Mouse (Mus musculus) heart, postnatal 0 days (tissue): ENCODE data around the gene Fbxo27. TPM values are rescaled to one million over a fixed set of nuclear protein-coding genes. Genes with fewer than 3 reads are reported as not detected.
A peak's percentile ranks its signal among the peaks of the same experiment; 100 is the strongest.

Source experiments
- ATAC-seq: fragments of 200-750 bp; cut with Nextera tagmentation; 2 replicates; pipeline ENCODE4 v1.8.0; 2017; ENCODE audit warnings: low read depth, moderate number of reproducible peaks, moderate library complexity; ENCODE audit not compliant: insufficient read depth
- DNase-seq: peaks from one replicate; pipeline ENCODE4 v3.0.0-alpha.2; 2016; ENCODE audit warnings: low spot score
- H3K27ac ChIP-seq: fragments of 300-500 bp; sonication (generic); 2 replicates; pipeline ENCODE4 v1.5.1; 2014; ENCODE audit warnings: low read depth, mild to moderate bottlenecking
- H3K27me3 ChIP-seq: fragments of 300-500 bp; sonication (generic); 2 replicates; pipeline ENCODE4 v1.6.1; 2014; ENCODE audit warnings: low read length, mixed read lengths; ENCODE audit not compliant: control insufficient read depth, insufficient read depth
- H3K36me3 ChIP-seq: fragments of 300-500 bp; sonication (generic); replicated peaks from 2 replicates; pipeline ENCODE4 v1.6.1; 2014; ENCODE audit warnings: low read length, mixed read lengths; ENCODE audit not compliant: control insufficient read depth, insufficient read depth
- H3K4me1 ChIP-seq: fragments of 300-500 bp; sonication (generic); 2 replicates; pipeline ENCODE4 v1.6.1; 2014; ENCODE audit warnings: antibody characterized with exemption; ENCODE audit not compliant: control insufficient read depth, insufficient read depth
- H3K4me2 ChIP-seq: fragments of 300-500 bp; sonication (generic); 2 replicates; pipeline ENCODE4 v1.6.1; 2014; ENCODE audit warnings: low read depth, mild to moderate bottlenecking, low read length, moderate library complexity
- H3K4me3 ChIP-seq: fragments of 300-500 bp; sonication (generic); 2 replicates; pipeline ENCODE4 v1.5.1; 2014; ENCODE audit warnings: low read depth, low read length
- H3K9ac ChIP-seq: fragments of 300-500 bp; sonication (generic); replicated peaks from 2 replicates; pipeline ENCODE4 v1.6.1; 2014; ENCODE audit warnings: low read depth, low read length, mixed read lengths
- H3K9me3 ChIP-seq: fragments of 300-500 bp; sonication (generic); replicated peaks from 2 replicates; pipeline ENCODE4 v1.6.1; 2016; ENCODE audit warnings: low read length; ENCODE audit not compliant: control insufficient read depth
- CTCF ChIP-seq: IDR thresholded peaks from 2 replicates; pipeline ENCODE4 v1.5.1; 2016; ENCODE audit warnings: antibody characterized with exemption, control low read depth, low read depth
- EP300 ChIP-seq: IDR thresholded peaks from 2 replicates; pipeline ENCODE4 v1.6.1; 2016; ENCODE audit warnings: antibody characterized with exemption, low read depth
- WGBS: fragments of 180-500 bp; shearing (Covaris S2); extraction: QIAGEN DNeasy Blood & Tissue Kit; methylation state at CpG from one replicate; pipeline ENCODE4 v1.1.7; 2014; 5-methylcytosine and 5-hydroxymethylcytosine counted together
- polyA plus RNA-seq: library from polyadenylated mRNA; unstranded; fragments of >200 nt; fragmentation: Nextera tagmentation; extraction: Ambion mirVana; gene quantifications from 2 replicates; pipeline ENCODE4 v1.2.1, GENCODE M21; 2015
- total RNA-seq: library from RNA; depleted of rRNA; stranded (reverse); fragments of >200 nt; gene quantifications from 2 replicates; pipeline ENCODE4 v1.2.3, GENCODE M21; 2014; ENCODE audit warnings: low replicate concordance; rRNA removed

Fbxo27 gene
- total and polyA plus RNA-seq, 2 experiments from 2014 or later, result 0.73 to 1.7 TPM

DNA sequence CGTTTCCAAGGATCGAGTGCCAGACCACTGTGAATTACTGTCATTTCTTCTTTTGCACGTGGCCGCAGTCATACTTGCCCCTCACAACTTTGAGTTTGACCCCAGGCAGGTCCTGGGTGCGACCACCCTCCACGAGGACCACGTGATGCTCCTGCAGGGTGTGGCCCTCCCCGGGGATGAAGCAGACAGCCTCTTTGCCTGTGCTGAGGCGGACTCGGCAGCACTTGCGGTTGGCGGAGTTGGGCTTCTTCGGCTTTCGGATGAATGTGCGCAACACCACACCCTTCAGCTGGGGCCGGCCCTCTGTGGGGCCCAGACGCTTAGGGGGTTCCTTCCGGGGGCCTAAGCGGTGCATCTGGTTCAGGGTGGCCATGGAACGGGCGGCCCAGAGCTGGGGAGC lies 47.2 kb downstream of the Fbxo27 start:
- no peak overlapping the region for H3K9ac ChIP-seq
- H3K27me3 ChIP-seq, result no peaks in the 10 kb centered on the region
- no peak for TF ChIP-seq CTCF
- TF ChIP-seq EP300, result no peak
- 96% methylated on average over 21 of the region's 21 CpGs for WGBS
- no peak overlapping the region for H3K4me3 ChIP-seq
- H3K27ac ChIP-seq, result no peak overlapping the region
- peaks cover 13% of the 10 kb centered on the region for H3K4me1 ChIP-seq
- no peak overlapping the region for H3K4me2 ChIP-seq
- ATAC-seq (no peak), DNase-seq (no peak)
- H3K36me3 ChIP-seq, result peaks cover 19% of the 10 kb centered on the region
- H3K9me3 ChIP-seq, result no peaks in the 10 kb centered on the region

DNA sequence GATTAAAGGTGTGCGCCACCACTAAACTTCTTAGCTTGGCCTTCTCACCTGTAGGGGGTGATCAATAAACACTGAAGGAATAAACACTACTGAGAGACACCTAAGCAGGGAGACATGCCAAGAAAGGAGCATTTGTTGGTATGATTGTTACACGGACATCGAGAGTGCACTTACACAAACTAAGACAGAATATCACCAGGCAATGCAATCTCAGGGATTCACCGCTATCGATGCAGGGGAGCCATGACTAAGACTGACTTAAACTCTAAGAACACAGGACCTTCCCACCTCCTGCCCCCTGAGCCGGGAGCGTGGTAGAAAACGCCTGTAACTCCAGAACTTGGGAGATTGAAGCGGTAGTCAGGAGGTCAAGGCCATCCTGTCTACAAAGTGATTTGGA lies 48.3 kb downstream of the Fbxo27 start:
- H3K4me1 ChIP-seq, result peaks cover 13% of the 10 kb centered on the region
- no peak for TF ChIP-seq CTCF
- TF ChIP-seq EP300, result no peak

DNA sequence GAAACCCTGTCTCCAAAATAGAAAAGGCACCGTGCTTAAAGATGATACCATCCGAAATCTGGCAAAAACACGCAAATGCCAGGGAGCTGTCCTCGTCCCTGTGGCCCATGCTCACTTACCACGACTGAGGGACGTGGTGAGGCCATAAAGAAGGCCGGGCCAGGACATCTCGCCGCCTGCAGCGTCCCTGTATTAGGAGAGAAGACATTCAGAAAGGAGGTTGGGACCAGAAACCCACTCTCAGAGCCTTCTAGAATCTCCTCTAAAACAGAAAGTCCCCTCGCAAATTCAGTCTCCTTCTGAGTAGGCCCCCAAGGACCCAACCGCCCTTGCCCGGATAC lies 48.7 kb downstream of the Fbxo27 start:
- TF ChIP-seq EP300 (no peak), CTCF (no peak)
- ATAC-seq, result 0 out of 2 replicates have a peak, but pooled peaks have one; percentile 8
- WGBS, result 1% methylated on average over 13 of the region's 13 CpGs
- Histone ChIP-seq H3K9me3 (no peaks in the 10 kb centered on the region), H3K4me1 (peaks cover 13% of the 10 kb centered on the region), H3K9ac (peak overlapping the region; percentile 80), H3K4me2 (peak overlapping the region; percentile 96), H3K36me3 (peaks cover 29% of the 10 kb centered on the region), H3K27ac (peak overlapping the region; percentile 94), H3K27me3 (no peaks in the 10 kb centered on the region), H3K4me3 (peak overlapping the region; percentile 93)
- no peak for DNase-seq

More for the DNA sequence above, 48.3 kb downstream of the Fbxo27 start:
- 26% methylated on average over 9 of the region's 9 CpGs for WGBS
- no peak for ATAC-seq
- Histone ChIP-seq H3K9ac (peak overlapping the region; percentile 80), H3K9me3 (no peaks in the 10 kb centered on the region), H3K4me2 (peak overlapping the region; percentile 96), H3K4me3 (peak overlapping the region; percentile 93), H3K36me3 (peaks cover 28% of the 10 kb centered on the region), H3K27me3 (no peaks in the 10 kb centered on the region), H3K27ac (peak overlapping the region; percentile 94)
- no peak for DNase-seq

DNA sequence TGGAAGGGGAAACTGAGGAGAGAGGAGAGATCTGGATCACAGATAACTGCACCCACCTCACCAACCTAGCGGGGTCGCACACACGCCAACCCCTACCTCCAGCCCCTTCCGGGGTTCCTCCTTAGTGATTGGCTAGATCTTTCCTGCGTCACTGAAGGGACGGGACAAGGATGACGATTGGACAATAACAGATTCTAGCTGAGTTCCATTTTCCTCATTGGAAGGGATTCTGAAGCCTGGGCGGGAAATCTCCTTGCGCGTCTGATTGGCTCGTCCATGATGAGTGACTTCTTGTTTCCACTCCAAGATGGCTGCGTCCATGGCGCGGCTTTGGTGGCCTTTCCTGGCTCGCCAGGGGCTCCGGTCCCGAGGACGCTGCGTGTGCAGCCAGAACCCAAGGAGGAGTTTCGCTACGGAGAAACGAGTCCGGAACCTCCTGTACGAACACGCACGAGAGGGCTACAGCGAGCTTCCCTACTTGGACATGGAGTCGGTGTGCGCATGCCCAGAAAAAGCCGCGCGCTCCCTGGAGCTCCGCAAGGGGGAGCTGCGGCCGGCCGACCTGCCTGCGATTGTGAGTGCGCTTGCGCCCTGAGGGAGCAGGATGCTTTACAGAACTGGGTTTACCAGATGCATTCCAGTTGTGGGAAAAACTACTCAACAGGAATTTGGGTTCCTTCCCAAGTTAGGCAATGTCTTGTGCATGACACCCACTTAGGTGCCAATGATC lies 49.2 kb downstream of the Fbxo27 start, which contains the start of the genes Mrps12 and Sars2:
TSS of gene Mrps12 (minus strand) at position 112 of the 730 bp plus-strand sequence.
TSS of gene Sars2 (plus strand) at position 284 of the 730 bp plus-strand sequence.
- Histone ChIP-seq H3K4me1 (peaks cover 13% of the 10 kb centered on the region), H3K27ac (peak within 1 kb of the TSS; percentile 94), H3K27me3 (no peaks in the 10 kb centered on the region), H3K4me2 (peak within 1 kb of the TSS; percentile 96), H3K9ac (peak within 1 kb of the TSS; percentile 80), H3K9me3 (no peaks in the 10 kb centered on the region), H3K36me3 (peaks cover 27% of the 10 kb centered on the region), H3K4me3 (peak within 1 kb of the TSS; percentile 93)
- TF ChIP-seq CTCF (peak; percentile 87), EP300 (peak; percentile 33; the same call in 1 of the 2 replicates)
- DNase-seq, result peak; percentile 100
- ATAC-seq, result peak; percentile 96
- WGBS, result under 1% methylated on average over 39 of the region's 39 CpGs

Other genes with a start within 250 kb of the Fbxo27 start
- gene Lrfn1, start 240.9 kb upstream of the Fbxo27 start, total RNA-seq, result 1.4 and 3.9 TPM in 2 replicates
- gene Lrfn1, start 240.9 kb upstream of the Fbxo27 start, polyA plus RNA-seq, result 0.31 and 0.55 TPM in 2 replicates
- gene Ifnl2, start 182.4 kb upstream of the Fbxo27 start, total RNA-seq, result not detected in 2 replicates
- not detected in 2 replicates for gene Ifnl2, start 182.4 kb upstream of the Fbxo27 start, polyA plus RNA-seq
- gene Ifnl3, start 170.0 kb upstream of the Fbxo27 start, total RNA-seq, result not detected in 2 replicates
- gene Ifnl3, start 170.0 kb upstream of the Fbxo27 start, polyA plus RNA-seq, result not detected in 2 replicates
- not detected in 2 replicates for gene Sycn, start 152.0 kb upstream of the Fbxo27 start, total RNA-seq
- gene Sycn, start 152.0 kb upstream of the Fbxo27 start, polyA plus RNA-seq, result not detected in 2 replicates
- gene Nccrp1, start 145.6 kb upstream of the Fbxo27 start, total RNA-seq, result not detected in 2 replicates
- not detected in 2 replicates for gene Nccrp1, start 145.6 kb upstream of the Fbxo27 start, polyA plus RNA-seq
- gene Samd4b, start 94.7 kb upstream of the Fbxo27 start, total RNA-seq, result 37.0 and 53.5 TPM in 2 replicates
- 12.3 and 12.4 TPM in 2 replicates for gene Samd4b, start 94.7 kb upstream of the Fbxo27 start, polyA plus RNA-seq
- 12.7 and 17.1 TPM in 2 replicates for gene Pak4, start 94.7 kb upstream of the Fbxo27 start, total RNA-seq
- gene Pak4, start 94.7 kb upstream of the Fbxo27 start, polyA plus RNA-seq, result 11.3 and 12.0 TPM in 2 replicates
- gene Acp7, start 61.5 kb upstream of the Fbxo27 start, total RNA-seq, result not detected in 2 replicates
- gene Acp7, start 61.5 kb upstream of the Fbxo27 start, polyA plus RNA-seq, result not detected in 2 replicates
- gene Fbxo17, start 24.0 kb downstream of the Fbxo27 start, total RNA-seq, result 4.7 and 7.8 TPM in 2 replicates
- gene Fbxo17, start 24.0 kb downstream of the Fbxo27 start, polyA plus RNA-seq, result 4.5 and 5.1 TPM in 2 replicates
- gene Mrps12, start 49.0 kb downstream of the Fbxo27 start, total RNA-seq, result 73.9 and 95.4 TPM in 2 replicates
- gene Mrps12, start 49.0 kb downstream of the Fbxo27 start, polyA plus RNA-seq, result 133 and 134 TPM in 2 replicates
- gene Sars2, start 49.1 kb downstream of the Fbxo27 start, total RNA-seq, result 22.6 and 33.4 TPM in 2 replicates
- gene Sars2, start 49.1 kb downstream of the Fbxo27 start, polyA plus RNA-seq, result 15.8 and 17.0 TPM in 2 replicates
- not detected in 2 replicates for gene Ccer2, start 63.3 kb downstream of the Fbxo27 start, total RNA-seq
- gene Ccer2, start 63.3 kb downstream of the Fbxo27 start, polyA plus RNA-seq, result not detected in 2 replicates
- 44.7 and 53.0 TPM in 2 replicates for gene Sirt2, start 73.9 kb downstream of the Fbxo27 start, total RNA-seq
- 60.6 and 61.0 TPM in 2 replicates for gene Sirt2, start 73.9 kb downstream of the Fbxo27 start, polyA plus RNA-seq
- gene Nfkbib, start 74.7 kb downstream of the Fbxo27 start, total RNA-seq, result 3.5 and 16.1 TPM in 2 replicates
- 25.7 and 26.7 TPM in 2 replicates for gene Nfkbib, start 74.7 kb downstream of the Fbxo27 start, polyA plus RNA-seq
- gene Rinl, start 96.1 kb downstream of the Fbxo27 start, total RNA-seq, result 2.1 and 2.7 TPM in 2 replicates
- 2.3 and 2.4 TPM in 2 replicates for gene Rinl, start 96.1 kb downstream of the Fbxo27 start, polyA plus RNA-seq
- 259 and 275 TPM in 2 replicates for gene Hnrnpl, start 115.7 kb downstream of the Fbxo27 start, total RNA-seq
- 149 and 171 TPM in 2 replicates for gene Hnrnpl, start 115.7 kb downstream of the Fbxo27 start, polyA plus RNA-seq
- gene Ech1, start 132.4 kb downstream of the Fbxo27 start, total RNA-seq, result 483 and 823 TPM in 2 replicates
- 806 and 928 TPM in 2 replicates for gene Ech1, start 132.4 kb downstream of the Fbxo27 start, polyA plus RNA-seq
- 2.3 and 24.1 TPM in 2 replicates for gene Lgals4, start 141.0 kb downstream of the Fbxo27 start, total RNA-seq
- 30.9 and 36.0 TPM in 2 replicates for gene Lgals4, start 141.0 kb downstream of the Fbxo27 start, polyA plus RNA-seq
- 5.0 TPM in 1 of 2 replicates, not detected in the other for gene Lgals7, start 171.0 kb downstream of the Fbxo27 start, total RNA-seq
- 2.2 and 3.9 TPM in 2 replicates for gene Lgals7, start 171.0 kb downstream of the Fbxo27 start, polyA plus RNA-seq
- gene Capn12, start 188.6 kb downstream of the Fbxo27 start, total RNA-seq, result not detected in 2 replicates
- gene Capn12, start 188.6 kb downstream of the Fbxo27 start, polyA plus RNA-seq, result 0.26 TPM in 2 replicates